Mouse (Mus musculus) urinary bladder, postnatal 25 days (tissue): Measurements from ENCODE around the gene Mtmr12.

Experiments used
- DNase-seq: peaks from one replicate; pipeline ENCODE4 v3.0.0; 2022; ENCODE audit warnings: low spot score

Mtmr12 gene

DNA sequence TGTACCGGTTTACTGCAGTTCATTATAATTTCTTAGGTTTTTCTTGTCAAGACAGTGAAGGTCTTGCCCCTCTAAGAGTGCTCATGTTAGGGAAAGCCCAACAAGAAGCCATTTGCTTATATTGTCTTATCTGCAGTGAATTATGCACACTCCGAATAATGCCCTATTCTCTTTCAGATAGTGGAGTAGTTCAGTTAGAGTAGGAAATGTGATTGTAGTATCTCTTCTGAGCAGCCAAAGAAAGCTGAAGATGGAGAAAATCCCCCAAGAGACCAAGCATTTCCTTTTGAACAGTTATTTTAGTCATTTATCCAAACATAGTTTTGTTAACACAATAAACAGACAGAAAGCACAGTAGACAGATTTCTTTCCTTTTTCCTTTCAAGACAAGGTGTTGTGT, 32.1 kb downstream of the Mtmr12 start:
- no peak for DNase-seq

GRCm38 (mm10) chr15:12237539-12237938, 32.7 kb downstream of the Mtmr12 start:
- no peak for DNase-seq

- DNase-seq: no peak
Measured at GRCm38 (mm10) chr15:12238337-12238736, 33.5 kb downstream of the Mtmr12 start.

DNA sequence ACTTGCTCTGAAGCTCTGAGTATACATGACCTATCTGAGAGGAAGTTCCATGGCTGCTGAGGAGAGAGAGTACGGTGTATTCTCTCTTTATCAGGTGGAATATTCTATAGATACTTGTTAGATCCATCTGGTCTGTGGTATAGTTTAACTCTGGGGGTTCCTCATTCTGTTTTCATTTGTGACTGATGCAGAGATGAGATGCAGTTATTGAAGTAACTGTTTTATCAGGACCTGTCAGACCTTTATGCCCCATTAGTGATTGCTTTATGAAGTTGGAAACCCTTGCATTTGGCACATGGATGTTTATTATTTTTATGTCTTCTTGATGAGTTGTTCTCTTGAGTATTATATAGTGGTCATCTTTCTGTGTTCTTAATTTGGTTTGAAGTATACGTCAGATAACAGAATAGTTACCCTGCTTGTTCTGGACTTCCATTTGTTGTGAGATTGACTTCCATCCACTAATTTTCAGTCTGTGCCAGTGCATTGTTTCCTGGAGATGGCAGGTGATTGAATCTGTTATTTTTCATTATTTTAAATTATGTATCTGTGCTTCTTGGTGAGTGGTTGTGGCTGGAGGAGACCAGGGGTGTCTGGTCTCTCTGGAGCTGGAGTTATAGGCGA, 36.0 kb downstream of the Mtmr12 start:
- no peak for DNase-seq

DNA sequence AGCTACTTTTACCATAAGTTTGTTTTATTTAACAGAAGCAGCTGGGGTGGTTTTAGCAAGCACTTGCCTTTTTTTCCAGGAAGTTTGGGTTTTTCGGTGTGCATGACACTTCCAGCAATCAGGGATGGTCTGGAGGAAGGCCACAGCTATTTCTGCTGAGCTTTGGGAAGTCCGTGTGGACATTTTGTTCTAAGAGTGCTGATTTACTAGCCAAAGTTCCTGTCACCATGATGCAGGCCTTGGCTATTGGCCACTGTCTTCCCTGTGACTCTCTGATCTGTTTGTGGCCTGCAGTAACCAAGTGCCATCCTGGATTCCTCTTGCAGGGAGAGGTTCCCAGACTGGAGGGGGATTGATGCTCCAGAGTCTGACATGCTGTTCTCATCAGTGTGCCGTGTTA, 39.0 kb downstream of the Mtmr12 start:
- no peak for DNase-seq

DNA sequence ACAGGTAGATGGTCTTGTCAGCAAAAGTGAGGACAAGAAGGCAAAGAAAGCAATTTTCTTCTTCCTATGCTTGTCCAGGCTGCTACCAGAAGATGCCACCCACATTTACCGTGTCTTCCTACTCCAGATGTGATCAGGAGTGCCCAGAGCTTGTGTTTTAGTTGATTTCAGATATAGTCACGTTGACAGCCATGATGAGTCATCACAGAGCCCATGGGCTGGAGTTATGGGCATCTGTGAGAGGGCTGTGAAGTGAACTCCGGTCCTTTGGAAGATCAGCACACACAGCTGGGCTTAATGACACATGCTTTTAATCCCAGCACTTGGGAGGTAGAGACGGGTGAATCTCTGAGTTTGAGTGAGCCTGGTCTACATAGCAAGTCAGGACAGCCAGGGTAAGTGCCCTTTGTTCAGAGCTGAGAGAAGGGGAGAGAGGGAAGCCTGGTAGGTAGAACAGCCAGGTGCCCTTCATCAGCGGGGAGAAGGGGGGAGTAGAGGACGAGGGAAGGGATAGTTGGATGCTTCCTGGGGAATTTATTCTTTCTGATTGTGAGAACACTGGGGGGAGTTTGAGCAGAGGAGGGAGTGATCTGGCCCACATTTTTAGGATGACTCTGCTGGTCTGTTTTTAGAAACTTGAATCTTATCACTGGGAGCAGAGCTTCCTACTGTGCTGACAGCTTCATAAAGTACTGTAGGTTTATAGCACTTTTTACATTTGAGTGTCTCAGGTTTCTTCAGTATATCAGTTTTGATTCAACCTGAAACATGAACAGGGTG, 40.9 kb downstream of the Mtmr12 start:
- no peak for DNase-seq

DNA sequence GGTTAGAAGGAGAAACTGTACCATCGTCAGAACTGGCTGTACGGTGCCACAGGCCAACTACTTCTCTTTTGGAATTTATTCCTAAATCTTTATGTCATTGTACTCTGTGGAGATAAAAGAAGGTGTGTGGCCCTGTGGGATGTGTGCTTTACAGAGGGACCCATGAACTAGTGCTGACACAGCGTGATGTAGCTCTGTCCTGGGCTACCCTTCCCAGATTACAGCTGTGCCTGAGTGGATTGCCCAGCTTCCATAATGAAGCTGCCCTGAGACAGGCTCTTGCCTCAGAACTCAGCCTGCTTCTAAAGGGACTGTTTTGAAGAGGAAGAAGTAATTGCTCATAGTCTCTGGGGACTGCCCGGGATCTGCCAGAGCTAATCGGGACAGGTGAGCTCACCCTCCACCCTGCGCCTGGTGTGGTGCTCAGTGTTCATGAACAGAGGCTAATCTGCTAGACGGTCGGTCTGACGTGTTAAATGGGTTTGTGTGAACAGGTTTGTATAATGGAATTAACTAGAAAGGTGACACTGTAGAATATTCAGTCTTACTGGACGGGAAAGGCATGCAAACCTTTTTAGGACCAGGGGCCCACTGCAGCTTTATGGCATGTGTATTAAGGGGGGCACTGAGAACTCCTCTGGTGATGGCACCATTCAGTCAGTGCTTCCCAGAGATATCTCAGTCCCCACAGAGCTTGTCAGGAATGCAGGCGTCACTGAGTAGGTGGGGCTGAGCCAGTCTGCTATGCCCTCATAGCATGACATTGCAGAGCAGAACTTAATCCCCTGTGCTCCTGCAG, 41.7 kb downstream of the Mtmr12 start:
- DNase-seq: no peak

GRCm38 (mm10) chr15:12247159-12247603, 42.4 kb downstream of the Mtmr12 start:
- DNase-seq: no peak

DNA sequence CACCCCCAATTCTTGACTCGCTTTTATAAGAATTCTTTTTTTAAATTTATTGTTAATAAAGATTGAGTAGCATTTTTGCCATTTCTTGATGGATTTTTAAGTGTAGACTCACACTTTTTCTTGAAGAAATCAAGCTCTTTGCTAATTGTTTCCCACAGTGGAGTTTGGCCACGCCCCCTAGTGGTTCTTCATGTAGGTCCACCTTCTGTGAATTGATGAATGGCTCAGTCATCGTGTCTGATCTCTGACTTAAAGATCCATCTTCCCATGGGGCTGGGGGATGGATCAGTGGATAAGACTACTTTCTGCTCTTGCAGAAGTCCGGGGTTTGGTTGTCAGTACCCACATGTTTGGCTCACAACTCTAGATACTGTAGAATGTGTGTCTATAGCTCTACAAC, 43.5 kb downstream of the Mtmr12 start:
- no peak for DNase-seq

GRCm38 (mm10) chr15:12250350-12250749, 45.5 kb downstream of the Mtmr12 start:
- no peak for DNase-seq

DNA sequence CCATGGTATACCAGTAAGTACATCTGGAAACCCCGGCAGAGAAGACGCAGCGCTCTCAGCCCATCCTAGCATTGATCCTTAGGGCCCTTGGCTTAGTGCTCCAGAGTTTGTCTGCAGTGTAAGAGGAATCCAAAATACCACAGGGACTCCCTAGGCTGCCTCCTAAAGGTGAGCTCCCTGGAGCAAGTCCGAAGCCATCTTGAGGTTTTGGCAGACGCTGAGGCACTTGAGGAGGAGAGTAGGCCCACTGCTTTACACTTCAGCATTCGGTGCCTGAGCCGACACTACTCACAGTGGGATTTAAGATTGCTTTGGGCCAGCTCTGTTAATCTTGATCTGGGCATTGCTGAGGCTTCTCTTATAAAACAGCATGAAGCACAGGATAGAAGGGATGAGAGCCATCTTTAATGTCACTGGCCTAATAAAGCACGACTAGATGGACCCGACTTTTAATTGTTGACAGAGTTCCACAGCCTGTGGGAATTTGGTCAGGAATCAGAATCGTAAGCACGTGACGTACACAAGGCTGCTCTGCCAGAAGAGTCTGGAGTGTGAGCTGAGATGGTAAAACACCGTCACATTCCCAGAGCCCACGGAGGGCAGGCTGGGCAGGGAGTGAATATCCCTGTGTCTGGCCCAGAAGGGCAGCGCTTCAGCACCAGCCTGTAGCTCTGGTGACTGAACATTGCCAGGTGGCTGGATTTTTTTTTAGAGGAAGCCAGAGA, 46.8 kb downstream of the Mtmr12 start:
- DNase-seq: no peak

DNA sequence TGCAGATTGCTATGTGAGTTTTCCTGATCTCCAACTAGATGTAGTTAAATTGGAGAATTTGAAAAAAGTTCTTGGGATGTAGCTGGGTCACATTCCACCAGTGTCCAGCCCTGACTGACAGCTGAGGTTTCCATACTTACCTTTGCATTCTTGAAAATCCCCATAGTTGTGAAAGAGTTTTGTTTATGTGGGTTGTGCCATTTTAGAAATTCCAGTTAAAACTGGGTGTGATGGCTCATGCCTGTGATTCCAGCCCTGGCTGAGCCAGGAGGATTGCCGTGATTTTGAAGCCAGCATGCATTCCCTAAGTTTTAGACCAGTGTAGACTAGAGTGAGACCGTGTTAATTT, 47.3 kb downstream of the Mtmr12 start:
- no peak for DNase-seq

GRCm38 (mm10) chr15:12257730-12258494, 53.1 kb downstream of the Mtmr12 start:
- no peak for DNase-seq

DNA sequence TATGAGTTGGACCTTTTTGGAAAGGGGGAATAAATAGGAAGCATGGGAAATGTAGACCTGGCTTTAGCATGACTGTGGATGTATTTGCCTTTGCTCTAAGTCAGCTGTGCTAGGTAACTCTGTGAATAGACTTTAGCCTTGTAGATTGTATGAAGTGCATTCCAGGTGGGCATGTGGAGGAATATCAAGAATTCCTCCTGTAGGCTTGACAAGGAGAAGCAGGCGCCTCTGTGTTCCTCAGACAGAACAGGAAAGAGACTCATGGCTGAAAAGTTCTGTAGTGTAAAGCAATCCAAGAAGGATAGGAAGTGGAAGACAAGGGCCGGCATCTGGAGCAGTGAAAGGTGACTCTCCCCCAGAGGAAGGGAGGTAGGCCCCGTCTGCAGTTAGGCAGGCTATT, 58.2 kb downstream of the Mtmr12 start:
- DNase-seq: no peak

DNA sequence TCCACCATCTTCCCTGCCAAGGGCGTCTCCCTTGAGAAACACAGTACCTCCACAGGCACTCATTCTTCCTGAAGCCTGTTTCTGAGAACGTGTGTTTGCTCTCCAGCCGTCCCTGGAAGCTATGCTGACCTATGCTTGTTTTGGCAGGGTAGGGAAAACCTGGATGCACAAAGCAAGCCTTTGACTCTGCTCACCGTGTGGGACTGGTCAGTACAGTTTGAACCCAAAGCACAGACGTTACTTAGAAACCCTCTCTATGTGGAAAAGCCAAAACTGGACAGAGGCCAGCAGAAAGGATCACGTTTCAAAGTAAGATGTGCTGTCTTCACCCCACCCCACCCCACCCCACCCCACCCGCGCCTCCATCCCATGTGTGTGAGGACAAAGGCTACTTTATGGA, 61.6 kb downstream of the Mtmr12 start:
- DNase-seq: no peak

DNA sequence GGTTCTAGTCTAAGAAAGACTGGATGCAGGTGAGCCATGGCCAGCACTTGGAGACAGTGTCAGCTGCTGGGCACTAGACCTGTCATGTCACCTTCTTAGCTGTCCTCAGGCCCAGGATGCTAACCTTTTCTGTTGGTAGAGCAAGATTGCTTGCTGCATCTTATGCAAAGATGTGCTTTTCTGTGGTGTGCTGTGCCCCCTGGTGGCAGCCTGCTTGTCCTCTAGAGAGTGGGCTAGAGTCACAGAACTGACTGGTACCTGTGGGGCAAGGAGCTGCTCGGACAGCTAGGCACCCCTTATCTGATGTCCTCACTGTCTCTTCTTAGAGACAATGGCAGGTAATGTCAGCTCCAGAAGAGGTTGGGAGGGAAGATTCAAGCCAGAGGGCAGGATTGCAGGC, 63.2 kb downstream of the Mtmr12 start:
- peak; percentile 57 for DNase-seq

DNA sequence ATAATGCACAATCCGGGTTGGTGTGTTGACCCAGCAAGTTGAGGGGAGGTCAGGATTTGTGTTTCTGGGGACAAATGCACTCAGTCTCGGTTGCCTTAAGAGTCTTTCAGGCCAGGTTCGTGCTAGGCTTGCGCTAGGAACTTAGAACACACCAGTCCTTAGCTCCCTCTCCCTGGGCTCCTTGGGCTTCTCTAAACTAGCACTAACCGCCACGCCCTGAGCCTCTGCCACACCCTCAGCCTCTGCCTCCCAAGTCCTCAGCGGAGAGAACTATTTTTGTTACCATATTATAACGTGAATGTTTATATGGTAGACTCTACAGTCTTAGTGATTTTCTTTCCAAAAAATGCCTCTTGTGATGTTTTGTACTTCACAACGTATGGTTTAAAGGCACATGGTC, 66.5 kb downstream of the Mtmr12 start:
- no peak for DNase-seq

- no peak for DNase-seq
Measured at GRCm38 (mm10) chr15:12273325-12274052, 68.7 kb downstream of the Mtmr12 start.

DNA sequence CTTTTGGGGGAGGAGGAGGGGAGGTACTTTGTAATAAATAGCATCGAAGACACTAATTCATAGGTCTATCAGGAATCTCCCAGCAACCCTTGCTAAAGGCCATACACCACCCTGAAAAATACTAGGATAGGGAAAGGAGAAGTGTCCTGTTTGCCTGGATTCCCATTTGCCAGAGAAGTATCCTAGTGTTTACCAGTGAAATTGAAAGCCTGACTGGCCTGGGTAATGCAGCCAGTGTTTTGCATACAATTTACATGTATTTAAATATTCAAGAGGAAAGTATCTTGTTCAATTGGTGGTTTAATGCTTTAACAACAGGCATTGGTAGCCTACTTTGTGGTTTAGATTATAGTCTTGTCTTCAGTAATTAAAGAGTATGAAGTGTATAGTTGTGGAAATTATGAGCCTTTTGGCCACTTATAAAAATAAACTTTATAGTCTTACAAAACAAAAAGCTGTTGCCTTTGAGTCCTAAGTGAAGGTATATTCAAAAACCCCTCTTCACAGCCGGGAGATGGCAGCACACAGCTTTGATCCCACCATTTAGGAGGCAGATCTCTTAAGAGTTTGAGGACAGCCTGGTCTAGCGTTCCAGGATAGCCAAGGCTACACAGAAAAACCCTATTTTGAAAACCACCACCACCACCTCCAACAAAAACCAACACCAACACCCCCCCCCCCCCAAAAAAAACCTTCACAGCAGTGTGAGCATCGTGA, 69.4 kb downstream of the Mtmr12 start:
- DNase-seq: no peak

GRCm38 (mm10) chr15:12275091-12275623, 70.3 kb downstream of the Mtmr12 start:
- no peak for DNase-seq
